Mouse (Mus musculus): ENCODE measurements around the gene Cyb5d1.
A peak's percentile ranks its signal among the peaks of the same experiment; 100 is the strongest.

The Cyb5d1 gene

DNA sequence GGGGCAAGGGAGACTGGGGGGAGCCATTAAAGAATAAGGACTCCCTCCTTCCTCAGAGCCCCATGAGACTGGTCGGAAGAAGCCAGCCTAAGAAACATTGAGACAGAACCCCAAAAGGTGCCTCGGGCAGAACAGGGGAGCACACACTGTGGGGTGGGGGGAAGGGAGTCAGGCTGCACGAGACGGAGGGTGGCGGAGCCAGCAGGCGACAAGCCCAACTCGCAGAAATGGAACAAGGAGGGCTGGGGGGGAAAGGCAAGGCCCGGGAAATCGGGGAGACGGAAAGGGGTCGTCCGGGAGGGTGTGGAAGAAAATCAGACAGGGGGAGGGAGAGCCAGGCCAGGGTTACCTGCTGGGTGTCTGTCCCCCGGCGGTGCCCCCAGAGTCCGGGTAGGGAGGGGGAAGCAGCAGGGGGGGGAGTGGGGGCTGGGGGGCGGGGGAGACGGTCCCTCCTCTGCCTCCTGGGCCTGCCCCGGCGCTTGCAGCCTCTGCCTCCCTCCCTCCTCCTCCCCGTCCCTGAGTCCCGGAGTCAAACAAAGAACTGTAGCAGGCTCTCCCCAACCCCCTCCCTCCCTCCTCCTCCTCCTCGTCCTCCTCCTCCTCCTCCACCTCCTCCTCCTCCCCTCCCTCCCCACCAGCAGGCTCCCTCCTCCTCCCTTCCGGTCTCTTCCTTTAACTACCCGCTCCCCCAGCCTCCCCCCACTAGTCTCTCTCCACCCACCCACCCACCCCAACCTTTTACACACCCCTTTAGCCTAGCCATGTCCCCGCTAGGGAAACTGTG, 20.4 kb upstream of the Cyb5d1 start:
- no peak for DNase-seq

GRCm38 (mm10) chr11:69415327-69415667, 19.9 kb upstream of the Cyb5d1 start:
- DNase-seq = no peak

DNA sequence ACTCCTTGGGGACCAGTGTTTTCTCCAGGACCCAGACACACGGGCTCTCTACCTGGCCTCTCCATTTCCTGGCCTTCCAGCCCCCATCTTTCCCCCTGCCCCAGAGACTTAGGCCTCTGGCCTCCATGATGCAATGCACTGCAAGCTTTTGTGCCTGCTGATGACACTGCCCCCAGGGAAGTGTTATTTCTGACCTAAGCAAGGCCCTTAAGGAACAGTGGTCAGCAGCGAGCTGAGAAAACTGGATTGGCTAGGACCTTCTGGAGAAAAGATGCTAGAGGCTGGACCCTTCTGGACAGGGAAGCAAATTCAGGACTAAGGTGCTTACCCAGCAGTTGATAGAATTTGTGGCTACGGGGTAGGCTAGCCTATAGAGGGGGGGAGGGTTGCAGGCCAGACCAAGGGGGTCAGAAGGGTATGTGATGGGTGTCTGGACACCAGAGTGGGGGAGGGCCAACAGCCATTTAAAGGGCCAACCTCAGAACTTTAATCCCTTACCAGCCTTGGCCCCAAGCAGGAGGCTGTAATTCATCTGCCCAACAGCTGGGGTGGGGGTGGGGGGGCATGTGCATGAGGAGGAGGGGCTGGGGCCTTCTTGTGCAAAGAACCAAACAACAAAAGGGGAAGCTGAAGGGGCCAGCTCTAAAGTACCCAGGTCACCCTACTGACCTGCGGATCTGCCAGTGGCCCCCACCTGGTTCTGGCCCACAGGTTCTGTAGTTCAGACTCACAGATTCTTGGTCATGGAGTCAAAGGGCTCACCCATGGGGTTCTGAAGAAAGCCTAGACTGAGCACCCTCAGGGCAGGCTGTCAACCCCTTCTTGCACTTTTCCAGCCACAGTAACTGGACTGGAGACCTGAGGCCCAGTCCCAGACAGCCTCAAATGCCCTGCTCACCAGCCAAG, 19.2 kb upstream of the Cyb5d1 start:
- DNase-seq = no peak

DNA sequence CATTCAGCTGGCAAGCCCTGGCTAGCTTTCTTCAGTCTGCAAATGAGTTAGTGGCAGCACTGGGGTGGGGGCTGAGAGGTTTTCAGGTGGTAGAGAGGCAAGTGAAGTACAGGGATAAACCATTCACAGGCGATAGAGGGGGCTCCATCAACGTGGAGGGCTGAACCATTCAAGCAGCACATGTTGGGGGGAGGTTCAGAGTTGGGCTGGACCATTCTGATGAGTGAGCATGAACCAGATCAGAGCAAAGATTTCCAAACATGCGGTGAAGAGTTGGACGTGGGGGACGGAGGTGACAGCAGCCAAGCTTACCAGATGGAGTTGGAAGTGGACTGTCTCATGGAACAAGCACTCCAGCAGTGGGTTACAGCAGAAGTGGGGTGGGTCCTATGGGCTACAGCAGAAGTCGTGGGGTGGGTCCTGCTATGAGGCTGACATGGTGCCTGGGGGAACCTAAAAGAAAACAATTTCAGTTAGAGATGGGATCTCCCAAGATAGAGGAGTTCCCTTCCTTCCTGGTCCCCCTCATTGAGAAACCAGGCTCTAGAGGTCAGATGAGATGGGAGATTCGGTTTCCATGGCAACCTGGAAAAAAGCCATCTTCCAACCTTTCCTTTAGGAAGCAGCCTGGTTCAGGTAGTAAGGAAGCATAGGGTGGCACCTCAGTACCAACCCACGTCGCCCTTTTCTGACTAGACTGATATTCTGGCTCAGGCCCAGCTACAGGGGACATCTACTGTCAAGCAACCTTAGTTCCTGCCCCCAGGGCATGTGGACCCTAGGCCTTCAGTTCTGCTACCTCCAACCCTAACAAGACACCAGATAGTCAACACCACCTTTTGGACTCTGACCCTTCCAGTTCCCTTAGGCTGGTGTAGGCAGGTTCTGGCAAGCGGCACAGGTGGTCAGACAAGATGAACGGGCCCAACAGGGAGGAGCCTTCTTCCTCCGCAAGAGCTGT, 18.1 kb upstream of the Cyb5d1 start, which contains the start of gene Kdm6b:
Gene Kdm6b, minus strand, starts transcription at position 455 of the 961 bp plus-strand sequence.
- DNase-seq = no peak

- DNase-seq = no peak
These were observed 17.1 kb upstream of the Cyb5d1 start for GRCm38 (mm10) chr11:69412548-69412947.

GRCm38 (mm10) chr11:69411538-69412203, 16.2 kb upstream of the Cyb5d1 start:
- peak; percentile 68 for DNase-seq

DNA sequence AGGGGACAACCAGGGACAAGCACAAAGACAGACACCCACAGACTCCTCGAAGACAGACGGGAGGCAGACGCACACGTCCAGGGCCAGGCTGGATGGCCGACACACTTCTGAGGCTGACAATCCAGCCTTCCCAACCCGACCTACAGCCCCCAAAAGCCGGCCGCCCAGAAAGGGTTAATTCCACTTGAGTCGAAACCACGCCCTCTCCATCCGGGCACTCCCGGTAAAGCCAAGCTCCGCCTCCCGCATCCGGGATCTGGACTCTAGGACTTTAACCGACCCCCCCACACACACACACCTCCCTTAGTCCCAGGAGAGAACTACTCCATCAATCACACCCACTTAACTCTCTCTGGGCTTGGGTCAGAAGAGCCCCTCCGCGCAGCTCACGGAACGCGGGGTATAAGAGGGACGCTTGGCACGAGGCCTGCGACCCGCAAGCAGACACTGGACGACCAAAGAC, 15.7 kb upstream of the Cyb5d1 start:
- DNase-seq = peak; percentile 91

- DNase-seq = peak; percentile 76
These were observed 15.1 kb upstream of the Cyb5d1 start for GRCm38 (mm10) chr11:69410310-69411072.

DNA sequence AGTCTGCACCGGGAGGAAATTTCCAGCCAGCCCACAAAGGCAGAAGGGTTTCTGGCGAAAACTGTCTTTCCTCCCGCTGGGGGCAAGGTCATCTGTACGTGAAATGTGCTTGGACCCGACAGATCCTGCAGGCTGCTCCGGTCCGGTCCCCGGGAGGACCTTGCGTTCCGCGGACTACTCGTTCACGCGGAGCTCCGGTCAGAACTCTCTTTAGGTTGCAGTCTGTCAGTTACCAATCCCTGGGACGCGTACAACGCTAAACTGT, 14.5 kb upstream of the Cyb5d1 start:
- no peak for DNase-seq

- DNase-seq = peak; percentile 84
These were observed 14.1 kb upstream of the Cyb5d1 start for GRCm38 (mm10) chr11:69409378-69410044.

DNA sequence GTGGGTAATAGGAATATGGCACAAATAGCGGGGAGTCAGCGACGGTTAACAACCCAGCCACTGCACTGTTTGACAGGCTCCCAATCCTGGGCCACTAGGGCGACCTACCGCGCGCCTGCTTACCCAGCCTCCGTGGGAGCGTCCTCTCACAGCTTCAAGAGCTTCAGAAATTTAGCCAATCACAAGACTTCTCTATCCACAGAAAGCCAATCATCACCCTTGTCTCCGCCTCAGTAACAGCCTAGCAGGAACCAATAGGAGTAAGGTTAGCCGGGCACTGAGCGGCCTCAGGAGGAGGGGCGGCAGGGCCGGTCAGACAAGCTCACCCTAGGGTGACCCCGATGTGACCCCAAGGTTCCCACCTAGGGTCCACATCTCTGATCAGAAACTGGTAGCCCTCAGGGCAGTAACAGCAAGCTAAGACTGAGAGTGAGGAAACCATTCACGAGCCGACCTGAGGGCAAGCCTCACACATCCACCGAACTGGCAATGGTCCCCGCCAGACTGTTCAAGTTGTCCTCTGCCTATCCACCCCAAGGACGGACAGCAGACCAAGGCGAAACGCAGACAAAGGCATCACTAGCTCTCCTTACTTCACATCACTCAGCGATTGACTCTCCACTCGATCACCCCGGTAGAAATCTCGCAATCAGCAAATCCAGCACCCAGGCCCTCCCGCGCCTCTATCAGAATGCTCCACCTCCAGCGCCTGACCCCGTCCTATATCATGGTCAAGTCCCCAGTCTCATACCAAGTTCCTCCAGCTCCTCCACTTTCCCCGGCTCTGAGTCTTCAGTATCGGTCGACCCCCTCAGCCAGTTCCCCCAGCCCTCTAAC, 13.3 kb upstream of the Cyb5d1 start:
- DNase-seq = peak; percentile 82

- DNase-seq = no peak
These were observed 12.2 kb upstream of the Cyb5d1 start for GRCm38 (mm10) chr11:69407724-69408004.

DNA sequence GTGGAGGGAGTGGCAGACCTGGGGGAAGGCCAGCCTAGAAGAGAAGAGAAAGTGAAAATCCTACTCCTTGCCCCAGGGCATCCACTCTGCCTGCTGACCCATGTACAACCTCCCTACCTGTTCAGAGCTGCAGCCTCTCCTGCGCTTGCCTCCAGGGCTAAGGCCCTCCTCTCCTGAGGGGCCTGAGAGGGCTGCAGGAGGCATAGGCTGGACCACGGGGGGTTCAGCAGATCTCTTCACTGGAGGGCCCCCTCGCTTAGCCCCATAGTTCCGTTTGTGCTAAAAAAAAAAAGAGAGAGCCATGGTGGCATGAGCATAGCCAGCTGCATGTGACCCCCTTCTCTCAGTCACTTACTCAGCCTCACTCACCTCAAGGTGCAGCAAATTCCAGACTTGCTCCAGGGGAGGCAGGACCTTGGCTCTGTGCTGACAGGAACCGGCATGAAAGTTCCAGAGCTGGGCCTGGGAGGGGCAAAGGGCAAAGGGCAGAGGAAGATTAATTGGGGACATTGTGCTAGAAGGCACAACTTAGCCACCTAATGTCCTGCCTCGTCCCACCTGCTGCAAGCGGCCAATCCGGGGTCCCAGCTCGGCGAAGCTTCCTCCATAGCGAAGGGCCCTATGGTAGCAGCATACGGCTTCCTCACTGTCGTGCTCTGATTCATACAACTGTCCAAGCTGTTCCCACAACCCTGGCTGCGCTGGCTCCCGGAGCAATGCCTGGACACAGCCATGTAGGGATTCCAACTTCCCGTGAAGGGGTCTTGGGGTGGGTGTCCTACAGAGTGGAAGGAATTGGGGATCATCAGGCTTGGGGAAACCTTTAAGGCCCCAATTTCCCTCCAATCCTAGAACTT, 11.7 kb upstream of the Cyb5d1 start:
- DNase-seq = no peak

GRCm38 (mm10) chr11:69406282-69406681, 10.9 kb upstream of the Cyb5d1 start:
- DNase-seq = no peak

DNA sequence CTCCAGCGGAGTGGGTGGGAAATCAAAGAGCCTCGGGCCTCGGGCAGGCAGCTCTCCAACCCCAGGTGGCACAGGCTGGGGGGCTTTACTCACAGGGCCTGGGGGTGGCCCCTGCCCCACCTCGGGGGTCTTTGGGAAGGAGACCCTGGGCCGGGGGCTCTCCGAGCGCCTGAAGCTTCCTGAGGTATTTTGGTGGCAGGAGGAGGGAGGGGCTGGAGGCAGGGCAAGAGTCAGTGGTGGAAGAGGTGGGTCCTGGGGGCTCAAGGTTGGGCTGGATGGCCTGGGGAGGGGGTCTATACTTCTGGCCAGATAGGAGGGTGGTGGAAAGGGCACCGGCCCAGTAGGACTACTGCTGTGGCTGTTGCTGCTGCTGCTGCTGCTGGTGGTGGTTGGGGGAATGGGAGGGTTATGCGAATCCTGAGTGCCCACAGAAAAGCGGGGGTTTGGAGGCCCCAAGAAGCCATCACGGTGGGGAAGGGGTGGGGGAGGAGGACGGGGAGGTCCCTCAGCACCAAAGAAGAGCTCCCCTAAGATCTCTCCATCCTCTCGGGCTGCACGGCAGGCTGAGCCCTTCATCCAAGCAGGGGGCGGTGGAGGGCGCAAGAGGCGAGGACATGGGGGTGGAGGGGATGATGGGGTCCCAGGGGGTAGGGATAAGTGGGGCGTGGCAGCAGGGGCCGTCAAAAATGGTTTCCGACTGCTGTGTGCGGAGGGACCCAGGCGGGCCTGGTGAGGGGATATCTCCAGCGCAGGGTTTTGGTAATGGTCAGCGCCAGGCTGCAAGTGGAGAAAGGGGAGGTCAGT, 10.2 kb upstream of the Cyb5d1 start:
- DNase-seq = no peak

DNA sequence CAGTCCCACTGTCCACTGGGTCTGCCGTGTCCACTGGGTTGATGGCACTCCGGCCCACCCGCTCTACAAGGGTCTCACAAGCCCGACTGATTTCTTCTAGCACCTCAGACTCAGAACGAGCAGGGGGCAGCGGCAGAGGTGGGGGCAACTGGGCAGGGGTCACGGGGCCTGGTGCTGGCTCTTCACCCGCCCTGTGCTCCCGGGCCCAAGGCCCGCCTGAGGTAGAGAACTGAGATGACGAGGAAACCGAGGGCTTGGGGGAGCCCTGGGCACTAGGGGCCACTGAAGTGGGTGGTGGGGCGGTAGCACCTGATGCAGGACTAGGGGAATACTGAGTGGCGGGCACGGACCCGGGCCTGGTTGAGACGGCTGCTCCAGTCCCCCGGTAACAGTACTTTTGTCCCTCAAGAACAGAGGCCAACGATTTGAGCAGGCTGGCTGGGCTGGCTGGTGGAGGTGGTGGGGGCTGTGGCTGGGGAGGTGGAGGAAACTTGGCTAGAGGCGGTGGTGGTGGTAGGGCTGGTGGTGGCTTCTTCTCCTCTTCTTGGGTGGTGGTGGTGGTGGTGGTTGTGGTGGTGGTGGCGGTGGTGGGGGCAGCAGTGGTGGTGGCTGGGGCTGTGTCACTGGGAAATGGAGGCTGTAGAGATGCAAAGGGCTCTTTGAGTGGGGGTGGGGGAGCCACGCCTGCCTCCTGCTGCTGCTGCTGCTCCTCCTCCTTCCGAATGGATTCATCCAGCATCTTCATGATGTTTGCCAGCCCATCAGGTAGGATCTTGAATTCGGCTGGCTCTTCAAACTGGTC, 9.4 kb upstream of the Cyb5d1 start:
- DNase-seq = no peak
